Mouse (Mus musculus): ENCODE results near the gene Gm5478. TPM values are rescaled to one million over a fixed set of nuclear protein-coding genes. Genes with fewer than 3 reads are reported as not detected.

Gene Gm5478
- not detected for polyA plus RNA-seq (2017; shearing (Covaris generic))

DNA sequence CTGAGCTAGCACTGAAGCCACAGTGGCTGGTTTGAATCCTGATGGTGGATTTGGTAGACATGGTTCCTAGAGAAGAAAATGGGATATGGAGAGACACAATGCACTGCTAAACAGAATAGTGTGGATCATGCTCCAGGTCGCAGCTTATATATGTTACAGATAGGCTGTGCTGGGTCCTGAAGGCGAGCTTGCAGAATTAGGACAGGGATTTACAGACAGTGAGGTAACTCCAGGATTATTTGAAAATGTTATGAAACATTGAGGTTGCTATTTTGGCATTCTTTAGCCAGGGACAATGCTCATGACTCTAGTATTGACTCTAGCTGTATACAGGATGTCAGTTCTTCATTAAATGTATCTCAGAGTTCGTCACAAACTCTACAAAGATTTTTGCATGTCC is at the start of gene Gm5478:
Gm5478 (minus strand) TSS at position 101 of the 400 bp plus-strand sequence.

DNA sequence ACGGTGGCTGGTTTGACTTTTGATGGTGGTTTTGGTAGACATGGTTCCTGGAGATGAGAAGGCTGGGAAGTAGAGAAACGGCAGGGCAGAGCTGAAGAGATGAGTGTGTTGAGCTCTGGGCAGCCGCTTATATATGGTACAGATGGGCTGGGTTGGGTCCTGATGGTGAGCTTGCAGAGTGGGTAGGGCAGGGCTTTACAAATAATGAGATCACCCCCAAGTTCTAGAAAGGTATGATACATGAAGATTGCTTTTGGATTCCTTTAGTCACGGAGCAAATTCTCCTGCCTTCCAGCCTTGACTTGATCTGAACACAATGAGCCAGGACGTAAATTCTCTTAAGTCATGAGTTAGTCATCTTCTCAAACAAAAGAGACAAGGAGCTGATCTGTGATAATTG is 47.0 kb upstream of the Gm5478 start, which contains the start of gene Krt6a:
Krt6a (minus strand) TSS at position 101 of the 400 bp plus-strand sequence.

DNA sequence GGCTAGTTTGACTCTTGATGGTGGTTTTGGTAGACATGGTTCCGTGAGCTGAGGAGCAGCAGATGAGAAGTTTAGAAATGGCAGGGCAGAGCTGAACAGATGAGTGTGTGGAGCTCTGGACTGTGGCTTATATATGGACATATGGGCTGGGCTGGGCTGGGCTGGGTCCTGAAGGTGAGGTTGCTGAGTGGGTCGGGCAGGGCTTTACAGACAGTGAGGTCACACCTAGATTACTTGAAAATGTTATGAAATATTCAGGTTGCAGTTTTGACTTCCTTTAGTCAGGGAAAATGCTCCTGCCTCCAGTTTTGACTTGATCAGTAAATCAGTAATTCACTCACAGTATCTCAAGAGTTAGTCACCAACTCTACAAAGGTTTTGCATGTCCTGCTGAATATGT is 33.0 kb upstream of the Gm5478 start, which contains the start of gene Krt6b:
Krt6b (minus strand) TSS at position 101 of the 400 bp plus-strand sequence.

DNA sequence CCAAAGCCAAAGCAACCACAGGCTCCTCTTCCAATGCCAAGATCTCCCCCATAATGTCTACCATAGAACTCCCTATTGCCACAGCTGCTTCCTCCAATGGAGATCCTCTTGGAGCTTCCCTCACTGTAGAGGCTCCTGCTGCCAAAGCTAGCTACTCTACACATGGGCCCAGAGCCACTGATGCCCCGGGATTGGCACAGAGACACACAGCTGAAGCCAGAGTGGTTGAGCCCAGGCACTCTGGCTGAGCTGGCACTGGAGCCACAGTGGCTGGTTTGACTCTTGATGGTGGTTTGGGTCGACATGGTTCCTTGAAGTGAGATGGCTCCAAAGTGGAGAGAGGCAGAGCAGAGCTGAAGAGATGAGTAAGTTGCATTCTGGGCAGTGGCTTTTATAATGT is 19.3 kb downstream of the Gm5478 start, which contains the start of gene Gm5414:
Gm5414 (minus strand) TSS at position 305 of the 400 bp plus-strand sequence.

Other genes with a start within 250 kb of the Gm5478 start
- gene Krt7, start 236.3 kb downstream of the Gm5478 start, polyA plus RNA-seq (2017; shearing (Covaris generic)): not detected
- 0.66 TPM for gene Krt87, start 208.6 kb downstream of the Gm5478 start, polyA plus RNA-seq (2017; shearing (Covaris generic))
- not detected for gene Krt88, start 199.6 kb downstream of the Gm5478 start, polyA plus RNA-seq (2017; shearing (Covaris generic))
- not detected for gene Krt81, start 183.6 kb downstream of the Gm5478 start, polyA plus RNA-seq (2017; shearing (Covaris generic))
- gene Krt86, start 173.9 kb downstream of the Gm5478 start, polyA plus RNA-seq (2017; shearing (Covaris generic)): not detected
- 6.9 TPM for gene Krt83, start 155.9 kb downstream of the Gm5478 start, polyA plus RNA-seq (2017; shearing (Covaris generic))
- not detected for gene Gm49425, start 130.1 kb downstream of the Gm5478 start, polyA plus RNA-seq (2017; shearing (Covaris generic))
- gene Krt84, start 114.6 kb downstream of the Gm5478 start, polyA plus RNA-seq (2017; shearing (Covaris generic)): not detected
- gene Krt82, start 96.7 kb downstream of the Gm5478 start, polyA plus RNA-seq (2017; shearing (Covaris generic)): not detected
- gene Krt90, start 84.4 kb downstream of the Gm5478 start, polyA plus RNA-seq (2017; shearing (Covaris generic)): not detected
- not detected for gene Krt75, start 73.5 kb downstream of the Gm5478 start, polyA plus RNA-seq (2017; shearing (Covaris generic))
- gene Gm5414, start 19.2 kb downstream of the Gm5478 start, polyA plus RNA-seq (2017; shearing (Covaris generic)): not detected
- gene Krt6b, start 32.9 kb upstream of the Gm5478 start, polyA plus RNA-seq (2017; shearing (Covaris generic)): not detected
- not detected for gene Krt6a, start 46.9 kb upstream of the Gm5478 start, polyA plus RNA-seq (2017; shearing (Covaris generic))
- not detected for gene Krt5, start 65.5 kb upstream of the Gm5478 start, polyA plus RNA-seq (2017; shearing (Covaris generic))
- not detected for gene Krt71, start 95.7 kb upstream of the Gm5478 start, polyA plus RNA-seq (2017; shearing (Covaris generic))
- gene Krt72, start 139.1 kb upstream of the Gm5478 start, polyA plus RNA-seq (2017; shearing (Covaris generic)): not detected
- gene Krt73, start 155.0 kb upstream of the Gm5478 start, polyA plus RNA-seq (2017; shearing (Covaris generic)): not detected
- not detected for gene Krt2, start 170.8 kb upstream of the Gm5478 start, polyA plus RNA-seq (2017; shearing (Covaris generic))
- 0.12 TPM for gene Krt1, start 203.4 kb upstream of the Gm5478 start, polyA plus RNA-seq (2017; shearing (Covaris generic))
- gene Krt77, start 222.3 kb upstream of the Gm5478 start, polyA plus RNA-seq (2017; shearing (Covaris generic)): not detected
- not detected for gene Krt76, start 245.5 kb upstream of the Gm5478 start, polyA plus RNA-seq (2017; shearing (Covaris generic))